Mouse (Mus musculus) layer of hippocampus, postnatal 36 days (tissue): ENCODE measurements around the gene Olfr1206. TPM values are rescaled to one million over a fixed set of nuclear protein-coding genes. Genes with fewer than 3 reads are reported as not detected.

Experiments used
- DNase-seq, 2 experiments: peaks; one replicate each; pipeline ENCODE4 v3.0.0; 2022
- total RNA-seq, 2 experiments: library from RNA; stranded (reverse); gene quantifications; 2 replicates each; pipeline ENCODE4 v1.2.3; 2021

Gene Olfr1206
- total RNA-seq = not detected

GRCm38 (mm10) chr2:88862931-88863330 is at the start of gene Olfr1206:
Olfr1206 (plus strand) TSS chr2:88863231.
- no peak for DNase-seq

- no peak for DNase-seq
Measured at GRCm38 (mm10) chr2:88814196-88814595, 48.8 kb upstream of the Olfr1206 start, which contains the start of gene Olfr1202. Olfr1202 (plus strand) TSS chr2:88814496.

GRCm38 (mm10) chr2:88829437-88829836 is 33.6 kb upstream of the Olfr1206 start, which contains the start of gene Olfr1205:
Olfr1205 (plus strand) TSS chr2:88829737.
- no peak for DNase-seq

- DNase-seq = no peak
Measured at GRCm38 (mm10) chr2:88838477-88838876, 24.6 kb upstream of the Olfr1206 start.

GRCm38 (mm10) chr2:88848992-88849391 is 14.0 kb upstream of the Olfr1206 start, which contains the start of gene Olfr1204:
Olfr1204 (plus strand) TSS chr2:88849292.
- no peak for DNase-seq

GRCm38 (mm10) chr2:88902211-88902610 is 39.2 kb downstream of the Olfr1206 start, which contains the start of gene Olfr1208:
Olfr1208 (minus strand) TSS chr2:88902311.
- DNase-seq = no peak

GRCm38 (mm10) chr2:88915057-88915456 is 52.0 kb downstream of the Olfr1206 start, which contains the start of gene Olfr1209:
Olfr1209 (minus strand) TSS chr2:88915157.
- DNase-seq = no peak

Other genes starting within 250 kb of the Olfr1206 start
- gene Olfr1191-ps1, start 222.7 kb upstream of the Olfr1206 start, total RNA-seq = not detected
- not detected for gene Olfr1192-ps1, start 214.7 kb upstream of the Olfr1206 start, total RNA-seq
- not detected for gene Olfr1193, start 187.6 kb upstream of the Olfr1206 start, total RNA-seq
- not detected for gene Olfr1195, start 174.0 kb upstream of the Olfr1206 start, total RNA-seq
- gene Olfr1196, start 158.6 kb upstream of the Olfr1206 start, total RNA-seq = not detected
- gene Olfr1197, start 130.9 kb upstream of the Olfr1206 start, total RNA-seq = not detected
- gene Olfr1198, start 111.9 kb upstream of the Olfr1206 start, total RNA-seq = not detected
- not detected for gene Olfr1199, start 102.8 kb upstream of the Olfr1206 start, total RNA-seq
- gene Olfr1200, start 92.7 kb upstream of the Olfr1206 start, total RNA-seq = not detected
- not detected for gene Olfr1201, start 70.2 kb upstream of the Olfr1206 start, total RNA-seq
- gene Olfr1202, start 48.7 kb upstream of the Olfr1206 start, total RNA-seq = not detected
- gene Olfr1205, start 33.5 kb upstream of the Olfr1206 start, total RNA-seq = not detected
- gene Olfr1204, start 13.9 kb upstream of the Olfr1206 start, total RNA-seq = not detected
- gene Olfr1208, start 39.1 kb downstream of the Olfr1206 start, total RNA-seq = not detected
- not detected for gene Olfr1209, start 51.9 kb downstream of the Olfr1206 start, total RNA-seq
- gene Olfr1211, start 74.9 kb downstream of the Olfr1206 start, total RNA-seq = not detected
- gene Olfr1212, start 90.7 kb downstream of the Olfr1206 start, total RNA-seq = not detected
- not detected for gene Gm13762, start 117.0 kb downstream of the Olfr1206 start, total RNA-seq
- not detected for gene Olfr1214, start 129.4 kb downstream of the Olfr1206 start, total RNA-seq
- not detected for gene Olfr1215, start 143.7 kb downstream of the Olfr1206 start, total RNA-seq
- not detected for gene Olfr1216, start 155.1 kb downstream of the Olfr1206 start, total RNA-seq
- not detected for gene Olfr1217, start 168.8 kb downstream of the Olfr1206 start, total RNA-seq
- gene Olfr1218, start 198.0 kb downstream of the Olfr1206 start, total RNA-seq = not detected
- not detected for gene Olfr1219, start 220.3 kb downstream of the Olfr1206 start, total RNA-seq
- not detected for gene Olfr1220, start 243.6 kb downstream of the Olfr1206 start, total RNA-seq